Mouse (Mus musculus) midbrain, embryonic 16.5 days (tissue): ENCODE measurements around the gene Hoxa13. TPM values are rescaled to one million over a fixed set of nuclear protein-coding genes. Genes with fewer than 3 reads are reported as not detected.

Experiments used
- ATAC-seq: fragments of 200-750 bp; cut with Nextera tagmentation; 2 replicates; pipeline ENCODE4 v1.8.0; 2017; ENCODE audit warnings: moderate TSS enrichment
- H3K27ac ChIP-seq: fragments of 300-500 bp; sonication (generic); 2 replicates; pipeline ENCODE4 v1.5.1; 2014; ENCODE audit warnings: mild to moderate bottlenecking, low read length, mixed read lengths
- H3K27me3 ChIP-seq: fragments of 300-500 bp; sonication (generic); 2 replicates; pipeline ENCODE4 v1.6.1; 2014; ENCODE audit warnings: low read depth, low read length, mixed read lengths; ENCODE audit not compliant: control insufficient read depth, insufficient read depth
- H3K36me3 ChIP-seq: fragments of 300-500 bp; sonication (generic); 2 replicates; pipeline ENCODE4 v1.6.1; 2014; ENCODE audit warnings: mild to moderate bottlenecking, low read length, moderate library complexity, mixed read lengths; ENCODE audit not compliant: control insufficient read depth, insufficient read depth
- H3K4me1 ChIP-seq: fragments of 300-500 bp; sonication (generic); 2 replicates; pipeline ENCODE4 v1.6.1; 2014; ENCODE audit warnings: mild to moderate bottlenecking, low read length, mixed read lengths; ENCODE audit not compliant: control insufficient read depth, insufficient read depth
- H3K4me2 ChIP-seq: fragments of 300-500 bp; sonication (generic); 2 replicates; pipeline ENCODE4 v1.6.1; 2014; ENCODE audit warnings: mild to moderate bottlenecking, low read length, mixed read lengths
- H3K4me3 ChIP-seq: fragments of 300-500 bp; sonication (generic); 2 replicates; pipeline ENCODE4 v1.5.1; 2014; ENCODE audit warnings: low read depth, mild to moderate bottlenecking, low read length, moderate library complexity, mixed read lengths
- H3K9ac ChIP-seq: fragments of 300-500 bp; sonication (generic); 2 replicates; pipeline ENCODE4 v1.6.1; 2014; ENCODE audit warnings: low read depth, low read length, mixed read lengths
- H3K9me3 ChIP-seq: fragments of 300-500 bp; sonication (generic); replicated peaks from 2 replicates; pipeline ENCODE4 v1.6.1; 2014; ENCODE audit warnings: mild to moderate bottlenecking, low read length, mixed read lengths; ENCODE audit not compliant: control insufficient read depth, poor library complexity, severe bottlenecking
- WGBS: fragments of 180-500 bp; shearing (Covaris S2); extraction: QIAGEN DNeasy Blood & Tissue Kit; methylation state at CpG from one replicate; pipeline ENCODE4 v1.1.7; 2014; 5-methylcytosine and 5-hydroxymethylcytosine counted together
- polyA plus RNA-seq: library from polyadenylated mRNA; unstranded; fragments of >200 nt; fragmentation: Nextera tagmentation; extraction: Ambion mirVana; gene quantifications from 2 replicates; pipeline ENCODE4 v1.2.1, GENCODE M21; 2015

Hoxa13 gene
- polyA plus RNA-seq, 1 experiment from 2014 or later, result not detected

DNA sequence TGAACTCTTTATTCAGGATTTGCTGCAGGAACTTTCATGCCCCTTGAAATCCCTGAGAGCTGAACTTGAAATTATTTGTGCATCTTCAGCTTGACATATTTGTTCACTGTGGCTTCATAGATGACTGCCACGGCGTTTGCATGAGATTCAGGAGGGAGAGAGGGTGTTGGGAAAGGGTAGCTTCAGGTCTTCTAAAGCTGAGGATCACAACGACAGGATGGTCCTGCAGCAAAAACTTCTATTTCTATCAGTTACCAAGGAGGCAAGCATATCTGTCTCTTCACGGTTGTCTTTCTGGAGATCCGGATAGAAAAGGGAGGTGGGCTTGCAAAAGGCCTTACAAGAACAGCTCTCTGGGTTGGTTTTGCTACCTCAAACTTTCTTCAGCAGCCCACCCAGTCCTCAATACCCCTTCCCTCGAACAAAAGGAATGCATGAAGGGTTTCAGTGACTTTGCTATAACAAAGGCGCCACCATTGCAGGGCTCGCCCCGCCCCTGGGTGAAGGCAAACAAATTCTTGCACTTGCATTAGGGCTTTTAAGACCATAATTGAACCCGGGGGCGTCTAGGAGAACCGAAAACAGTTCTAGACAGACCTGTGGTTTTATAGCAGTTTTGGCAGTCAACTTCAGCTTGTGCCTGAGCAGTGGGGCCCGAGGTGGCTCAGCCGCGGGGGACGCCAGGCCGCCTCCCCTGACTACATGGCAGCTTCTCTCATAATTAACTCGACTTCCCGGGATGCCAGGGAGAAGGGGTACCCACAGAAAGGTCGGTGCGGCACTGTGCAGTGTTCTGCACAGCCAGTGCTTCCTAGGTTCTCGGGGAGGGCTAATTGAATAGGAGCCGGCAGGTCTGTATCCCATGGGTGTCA is 12.7 kb downstream of the Hoxa13 start:
- Histone ChIP-seq H3K4me2 (no peak overlapping the region), H3K9ac (no peak overlapping the region), H3K4me1 (no peaks in the 10 kb centered on the region), H3K27ac (no peak overlapping the region), H3K4me3 (no peak overlapping the region), H3K36me3 (no peaks in the 10 kb centered on the region), H3K27me3 (peaks cover 92% of the 10 kb centered on the region), H3K9me3 (peaks cover 4% of the 10 kb centered on the region; the same call in 1 of the 2 replicates)
- 1% methylated on average over 23 of the region's 23 CpGs for WGBS
- no peak for ATAC-seq

DNA sequence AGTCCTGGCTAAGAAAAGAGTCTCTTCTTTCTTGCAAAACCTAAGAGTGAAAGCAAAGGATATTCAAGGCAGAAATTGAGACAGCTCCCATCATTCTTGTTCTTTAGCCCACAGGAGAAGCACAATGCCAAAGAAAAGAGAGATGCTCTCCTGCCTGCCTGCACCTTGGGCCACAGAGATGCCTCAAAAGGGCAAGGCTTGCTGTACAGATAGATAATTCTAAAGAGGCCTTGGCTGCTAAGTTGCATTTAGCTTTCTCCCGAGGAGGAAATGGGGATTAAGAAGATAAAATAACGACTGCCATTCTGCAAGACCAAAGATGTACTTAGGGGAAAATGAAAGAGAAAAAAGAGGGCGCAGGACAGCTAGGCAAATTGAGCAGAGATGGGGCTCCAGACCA is 13.8 kb downstream of the Hoxa13 start:
- Histone ChIP-seq H3K36me3 (no peaks in the 10 kb centered on the region), H3K27me3 (peaks cover 91% of the 10 kb centered on the region), H3K27ac (no peak overlapping the region), H3K4me2 (no peak overlapping the region), H3K4me3 (no peak overlapping the region), H3K9ac (no peak overlapping the region), H3K4me1 (no peaks in the 10 kb centered on the region), H3K9me3 (peaks cover 4% of the 10 kb centered on the region; the same call in 1 of the 2 replicates)
- ATAC-seq, result no peak
- 6% methylated on average over 3 of the region's 3 CpGs for WGBS

DNA sequence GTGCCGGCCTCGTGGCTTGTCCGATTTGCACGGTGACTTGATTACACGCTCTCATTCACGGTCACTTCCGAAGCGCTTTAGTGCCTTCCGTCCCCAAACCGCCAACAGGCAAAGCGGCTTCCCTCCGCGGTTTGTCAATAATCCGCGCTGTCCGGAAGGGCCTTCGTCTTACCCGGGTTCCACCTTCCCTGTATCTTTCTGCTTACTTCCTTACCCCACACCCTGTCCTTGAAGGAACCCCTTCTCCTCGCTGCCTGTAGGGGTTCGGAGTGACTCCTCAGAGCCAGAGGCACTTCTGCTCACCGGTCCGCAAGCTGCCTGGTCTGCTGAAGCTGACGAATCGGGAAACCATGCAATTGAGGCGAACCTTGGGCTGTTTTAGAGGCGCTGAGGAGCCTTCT is 14.3 kb downstream of the Hoxa13 start:
- no peak overlapping the region for H3K27ac ChIP-seq

DNA sequence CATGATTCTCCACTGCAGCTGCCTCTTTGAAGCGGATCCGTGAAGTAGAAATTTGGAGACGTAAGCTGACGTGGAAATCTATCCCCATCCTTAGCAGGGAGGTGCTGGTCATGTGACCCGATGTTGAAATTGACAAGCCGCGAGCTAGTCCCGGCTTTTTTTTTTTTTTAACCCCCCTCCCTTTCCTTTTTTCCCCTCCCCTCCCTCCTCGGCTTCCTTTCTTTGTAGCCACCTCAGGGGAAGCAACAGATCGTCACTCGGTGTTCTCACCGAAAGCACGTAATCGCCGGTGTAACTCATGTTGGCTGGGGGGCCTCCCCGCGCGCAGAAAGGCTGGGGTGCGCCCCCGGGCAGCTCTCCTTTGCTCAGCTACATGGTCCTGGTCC is 14.9 kb downstream of the Hoxa13 start, which contains the start of gene Hoxa11:
Gene Hoxa11, minus strand, starts transcription at position 54 of the 386 bp plus-strand sequence.
- no peak within 1 kb of the TSS for H3K9ac ChIP-seq
- no peaks in the 10 kb centered on the region for H3K4me1 ChIP-seq
- ATAC-seq, result no peak
- H3K27me3 ChIP-seq, result peaks cover 91% of the 10 kb centered on the region
- H3K4me2 ChIP-seq, result no peak within 1 kb of the TSS
- H3K27ac ChIP-seq, result no peak within 1 kb of the TSS
- peaks cover 4% of the 10 kb centered on the region; the same call in 1 of the 2 replicates for H3K9me3 ChIP-seq
- no peaks in the 10 kb centered on the region for H3K36me3 ChIP-seq
- 2% methylated on average over 20 of the region's 20 CpGs for WGBS
- H3K4me3 ChIP-seq, result no peak within 1 kb of the TSS

More for the DNA sequence above, 14.3 kb downstream of the Hoxa13 start:
- Histone ChIP-seq H3K4me2 (no peak overlapping the region), H3K27me3 (peaks cover 91% of the 10 kb centered on the region), H3K9ac (no peak overlapping the region), H3K4me1 (no peaks in the 10 kb centered on the region), H3K4me3 (no peak overlapping the region), H3K9me3 (peaks cover 4% of the 10 kb centered on the region; the same call in 1 of the 2 replicates), H3K36me3 (no peaks in the 10 kb centered on the region)
- WGBS, result under 1% methylated on average over 26 of the region's 26 CpGs
- ATAC-seq, result no peak

DNA sequence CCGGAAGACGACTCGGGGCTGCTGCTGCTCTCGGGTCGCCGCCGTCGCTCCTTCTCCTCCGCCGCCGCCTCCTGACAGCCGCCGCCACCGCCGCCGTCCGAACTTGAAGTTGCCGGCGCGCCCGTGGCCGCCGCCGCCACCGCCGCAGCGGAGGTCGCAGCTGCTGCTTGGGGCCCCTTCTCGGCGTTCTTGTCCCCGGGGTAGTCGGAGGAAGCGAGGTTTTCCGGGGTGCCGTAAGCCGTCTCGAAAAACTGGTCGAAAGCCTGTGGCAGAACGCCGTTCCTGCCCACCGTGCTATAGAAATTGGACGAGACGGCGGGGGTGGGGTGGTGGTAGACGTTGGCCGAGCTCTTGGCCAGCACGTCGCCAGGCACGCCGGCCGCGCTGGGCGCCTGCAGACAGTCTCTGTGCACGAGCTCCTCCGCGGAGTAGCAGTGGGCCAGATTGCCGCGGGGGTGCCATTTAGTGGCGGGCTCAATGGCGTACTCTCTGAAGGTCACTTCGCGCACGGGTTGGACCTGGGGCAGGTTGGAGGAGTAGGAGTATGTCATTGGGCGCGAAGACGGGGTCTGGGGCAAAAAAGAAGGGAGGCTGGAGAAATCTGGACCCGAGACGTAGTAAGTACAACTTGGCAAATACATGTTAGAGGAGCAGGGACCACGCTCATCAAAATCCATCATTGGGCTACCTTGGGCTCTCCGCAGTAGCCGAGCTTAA is 15.5 kb downstream of the Hoxa13 start:
- no peak overlapping the region for H3K4me2 ChIP-seq
- no peak for ATAC-seq
- WGBS, result 1% methylated on average over 70 of the region's 71 CpGs

DNA sequence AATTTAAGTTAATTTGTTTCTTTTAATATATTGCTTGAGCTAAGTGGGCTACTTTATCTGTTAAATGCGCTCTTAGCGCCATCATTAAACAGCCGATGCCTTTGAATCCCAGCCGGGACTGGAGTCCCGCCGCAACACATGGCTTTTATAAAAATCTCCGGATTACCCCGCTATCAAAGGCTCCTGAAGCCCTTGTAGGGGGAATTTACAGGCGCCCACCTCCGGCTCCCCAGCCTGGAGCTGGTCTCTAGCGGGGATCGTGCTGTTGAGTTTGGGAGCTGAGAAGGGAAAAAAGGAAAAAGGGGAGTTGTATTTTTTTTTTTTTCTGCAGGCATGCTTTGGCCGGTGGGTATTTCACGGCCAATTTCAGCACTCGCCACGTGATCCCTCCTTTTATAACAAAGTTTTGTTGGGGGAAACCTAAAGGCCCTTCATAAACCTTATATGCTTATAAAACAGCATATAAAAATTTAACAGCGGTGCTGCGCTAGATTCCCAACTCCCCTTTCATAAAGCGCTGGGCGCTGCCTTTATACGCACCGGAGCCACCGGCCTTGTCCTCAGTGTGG is 16.1 kb downstream of the Hoxa13 start:
- Histone ChIP-seq H3K27ac (no peak overlapping the region), H3K4me1 (no peaks in the 10 kb centered on the region), H3K4me2 (no peak overlapping the region), H3K4me3 (no peak overlapping the region), H3K9ac (no peak overlapping the region), H3K9me3 (peaks cover 4% of the 10 kb centered on the region; the same call in 1 of the 2 replicates), H3K27me3 (peaks cover 91% of the 10 kb centered on the region), H3K36me3 (no peaks in the 10 kb centered on the region)
- 2% methylated on average over 23 of the region's 23 CpGs for WGBS
- no peak for ATAC-seq

More for the DNA sequence above, 15.5 kb downstream of the Hoxa13 start:
- no peaks in the 10 kb centered on the region for H3K4me1 ChIP-seq
- no peak overlapping the region for H3K9ac ChIP-seq
- no peaks in the 10 kb centered on the region for H3K36me3 ChIP-seq
- peaks cover 4% of the 10 kb centered on the region; the same call in 1 of the 2 replicates for H3K9me3 ChIP-seq
- no peak overlapping the region for H3K4me3 ChIP-seq
- H3K27me3 ChIP-seq, result peaks cover 91% of the 10 kb centered on the region
- H3K27ac ChIP-seq, result no peak overlapping the region

DNA sequence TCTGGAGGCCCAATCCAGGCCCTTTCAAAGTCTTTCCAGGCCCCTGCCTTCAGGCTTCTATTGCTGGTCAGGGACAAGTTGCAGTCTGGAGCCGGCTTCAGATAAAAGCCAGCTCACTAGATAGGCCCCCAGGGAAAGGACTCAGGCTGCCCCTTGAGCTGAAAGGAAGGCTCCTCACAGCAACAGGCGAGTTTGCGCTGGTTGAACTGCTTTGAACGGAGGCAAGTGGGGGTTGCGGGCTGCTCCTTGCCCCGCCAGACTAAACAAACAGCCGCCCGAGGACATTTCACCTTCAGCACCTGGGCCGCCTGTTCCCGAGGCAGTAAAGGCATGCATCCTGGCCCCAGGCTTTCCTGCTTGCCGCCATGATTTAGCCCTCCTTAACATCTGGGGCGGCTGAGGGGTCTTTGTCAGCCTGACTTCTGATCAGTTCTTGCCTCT is 17.0 kb downstream of the Hoxa13 start:
- H3K9ac ChIP-seq, result no peak overlapping the region
- ATAC-seq, result no peak
- H3K4me3 ChIP-seq, result no peak overlapping the region
- peaks cover 87% of the 10 kb centered on the region for H3K27me3 ChIP-seq
- H3K4me1 ChIP-seq, result no peaks in the 10 kb centered on the region
- H3K27ac ChIP-seq, result no peak overlapping the region
- H3K4me2 ChIP-seq, result no peak overlapping the region
- under 1% methylated on average over 12 of the region's 12 CpGs for WGBS
- H3K36me3 ChIP-seq, result no peaks in the 10 kb centered on the region
- peaks cover 4% of the 10 kb centered on the region; the same call in 1 of the 2 replicates for H3K9me3 ChIP-seq

DNA sequence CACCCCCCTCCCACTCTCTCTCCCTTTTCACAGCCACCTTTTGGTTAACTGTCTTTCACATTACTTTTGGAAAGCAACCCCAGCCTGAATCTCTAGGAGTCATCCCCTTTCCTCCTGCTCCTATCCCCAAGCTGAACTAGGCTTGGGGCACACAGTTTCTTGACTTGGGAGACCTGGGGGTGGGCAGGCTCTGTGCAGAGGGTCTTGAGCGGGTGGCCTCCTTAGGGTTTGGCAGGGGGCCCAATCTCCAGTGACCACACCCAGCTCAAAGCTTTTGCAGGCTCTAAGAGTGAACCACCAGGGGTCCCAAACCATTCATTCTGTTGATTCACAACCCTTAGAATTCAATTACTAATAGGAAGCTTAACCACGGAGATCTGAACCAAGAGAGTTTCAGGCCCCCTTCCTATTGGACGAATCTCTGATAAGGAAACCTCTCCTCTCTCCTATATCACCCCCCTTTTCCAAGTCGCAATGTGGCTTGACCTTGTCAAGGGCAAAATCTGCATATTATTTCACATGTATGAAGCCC is 17.8 kb downstream of the Hoxa13 start:
- H3K4me3 ChIP-seq, result no peak overlapping the region
- ATAC-seq, result no peak
- peaks cover 4% of the 10 kb centered on the region; the same call in 1 of the 2 replicates for H3K9me3 ChIP-seq
- H3K36me3 ChIP-seq, result no peaks in the 10 kb centered on the region
- no peak overlapping the region for H3K4me2 ChIP-seq
- H3K4me1 ChIP-seq, result no peaks in the 10 kb centered on the region
- peaks cover 83% of the 10 kb centered on the region for H3K27me3 ChIP-seq
- 6% methylated on average over 4 of the region's 4 CpGs for WGBS
- no peak overlapping the region for H3K27ac ChIP-seq
- no peak overlapping the region for H3K9ac ChIP-seq
